In genomic region chr13:104635965-104636462, GRCm38 (mm10) we compare ENCODE assay signal across 11 mouse cellular contexts.
DNase-seq lines count a peak whose midpoint lies in the region; ATAC-seq and TF ChIP-seq lines count a peak whose summit lies in the region.
"Had no signal": no experiment of that assay in that cellular context is flagged by ENCODE, and none has a peak within 500 bp of the region (broad histone marks: within the 10 kb centered on the region; RNA-seq: fewer than 3 reads in every experiment).

No protein-coding gene starts in this region.

- TF ChIP-seq POLR2A in lung, adult 2 months (IDR thresholded peaks at IDR 0.05; ENCODE audit: borderline replicate concordance, extremely low read depth, low read depth, low read length) = no peak

- WGBS in lung, adult 2 months = 61% methylated on average over 6 of the region's 6 CpGs
- 57% methylated on average over 6 of the region's 6 CpGs for WGBS in liver, embryonic 16.5 days (ENCODE audit: insufficient replicate concordance)
- 89% methylated on average over 6 of the region's 6 CpGs for WGBS in forebrain, embryonic 11.5 days

- TF ChIP-seq CTCF in lung, adult 2 months (IDR thresholded peaks at IDR 0.05; ENCODE audit: insufficient read depth, low read length) = no peak

- no peak overlapping the region for H3K9ac ChIP-seq in liver, embryonic 16.5 days (ENCODE audit: low read depth, low read length)
- no peak overlapping the region for H3K9ac ChIP-seq in forebrain, embryonic 11.5 days (ENCODE audit: low read length)
- H3K9ac ChIP-seq: lung, embryonic 14.5 days; neural tube, embryonic 15.5 days had no signal

- peak; percentile 69 for ATAC-seq in inflammation-experienced regulatory T-cells, adult 6 months
- ATAC-seq in liver, embryonic 16.5 days (ENCODE audit: low read depth) = peak; percentile 64
- ATAC-seq in forebrain, embryonic 11.5 days (replicated peaks; ENCODE audit: low FRiP score) = no peak
- ATAC-seq: midbrain, embryonic 16.5 days had no signal

- DNase-seq in lung, adult 18-20 months = peak; percentile 31 to 67
- DNase-seq in lung, adult 2 months = no peak
- DNase-seq in kidney, adult 9 months = peak; percentile 93
- DNase-seq in forebrain, embryonic 11.5 days (ENCODE audit: low spot score) = no peak
- DNase-seq in frontal cortex, postnatal 25 days (ENCODE audit: low spot score in 2 of 2) = no peak
- DNase-seq: adrenal gland, postnatal 14 days; lung, embryonic 14.5 days had no signal

- no peak overlapping the region for H3K4me2 ChIP-seq in liver, embryonic 16.5 days (ENCODE audit: low read depth, low read length)
- H3K4me2 ChIP-seq in forebrain, embryonic 11.5 days (ENCODE audit: low read depth, low read length, severe bottlenecking) = no peak overlapping the region
- H3K4me2 ChIP-seq: lung, embryonic 14.5 days; neural tube, embryonic 15.5 days had no signal

- H3K4me1 ChIP-seq in lung, adult 2 months (ENCODE audit: control insufficient read depth, insufficient read depth, low read length) = no peaks in the 10 kb centered on the region
- H3K4me1 ChIP-seq in liver, embryonic 16.5 days (ENCODE audit: control insufficient read depth, low read depth, low read length) = no peaks in the 10 kb centered on the region; the same call in 1 of the 2 replicates
- H3K4me1 ChIP-seq in forebrain, embryonic 11.5 days (replicated peaks; ENCODE audit: control insufficient read depth, insufficient read depth, low read length) = no peaks in the 10 kb centered on the region
- H3K4me1 ChIP-seq: neural tube, embryonic 15.5 days had no signal

- no peak overlapping the region for H3K4me3 ChIP-seq in lung, adult 2 months (replicated peaks; ENCODE audit: extremely low read depth, low read depth, low read length)
- H3K4me3 ChIP-seq in liver, embryonic 16.5 days (ENCODE audit: low read depth, low read length) = no peak overlapping the region
- H3K4me3 ChIP-seq in forebrain, embryonic 11.5 days (ENCODE audit: low read depth, low read length) = no peak overlapping the region
- H3K4me3 ChIP-seq: neural tube, embryonic 15.5 days had no signal

- H3K9me3 ChIP-seq in liver, embryonic 16.5 days (replicated peaks; ENCODE audit: control insufficient read depth, low read length) = no peaks in the 10 kb centered on the region
- H3K9me3 ChIP-seq in forebrain, embryonic 11.5 days (ENCODE audit: control insufficient read depth, low read length) = no peaks in the 10 kb centered on the region
- H3K9me3 ChIP-seq: neural tube, embryonic 15.5 days had no signal

- peak overlapping the region; percentile 51 for H3K27ac ChIP-seq in liver, embryonic 16.5 days (ENCODE audit: low read length)
- no peak overlapping the region for H3K27ac ChIP-seq in forebrain, embryonic 11.5 days (ENCODE audit: low read depth, low read length)
- H3K27ac ChIP-seq: neural tube, embryonic 15.5 days had no signal

- no peaks in the 10 kb centered on the region for H3K36me3 ChIP-seq in liver, embryonic 16.5 days (ENCODE audit: control insufficient read depth, insufficient read depth)
- no peaks in the 10 kb centered on the region for H3K36me3 ChIP-seq in forebrain, embryonic 11.5 days (ENCODE audit: control insufficient read depth, insufficient read depth, low read length)

- H3K27me3 ChIP-seq in liver, embryonic 16.5 days (ENCODE audit: control insufficient read depth, insufficient read depth, low read depth, low read length) = no peaks in the 10 kb centered on the region
- no peaks in the 10 kb centered on the region for H3K27me3 ChIP-seq in forebrain, embryonic 11.5 days (ENCODE audit: control insufficient read depth, insufficient read depth, low read length)
- H3K27me3 ChIP-seq: neural tube, embryonic 15.5 days had no signal

Comparison
In these comparisons a context has a peak if more than half of its experiments do, and no peak if none do; other contexts are left out.
1. DNase-seq: peak in lung, adult 18-20 months (2 of 2) and kidney, adult 9 months (single experiment); none in lung, adult 2 months (single experiment), forebrain, embryonic 11.5 days (single experiment) and frontal cortex, postnatal 25 days (0 of 2).